Mouse (Mus musculus) cerebellum, adult 8-10 months (tissue): ENCODE measurements around the gene Eps15.
A peak's percentile ranks its signal among the peaks of the same experiment; 100 is the strongest.
"Not testable (repeated sequence)": the region's sequence is repeated elsewhere in the genome, so short reads cannot be mapped to it uniquely, and the experiment has no call there.

Source experiments
- DNase-seq: peaks from one replicate; pipeline ENCODE4 v3.0.0; 2022

Gene Eps15

DNA sequence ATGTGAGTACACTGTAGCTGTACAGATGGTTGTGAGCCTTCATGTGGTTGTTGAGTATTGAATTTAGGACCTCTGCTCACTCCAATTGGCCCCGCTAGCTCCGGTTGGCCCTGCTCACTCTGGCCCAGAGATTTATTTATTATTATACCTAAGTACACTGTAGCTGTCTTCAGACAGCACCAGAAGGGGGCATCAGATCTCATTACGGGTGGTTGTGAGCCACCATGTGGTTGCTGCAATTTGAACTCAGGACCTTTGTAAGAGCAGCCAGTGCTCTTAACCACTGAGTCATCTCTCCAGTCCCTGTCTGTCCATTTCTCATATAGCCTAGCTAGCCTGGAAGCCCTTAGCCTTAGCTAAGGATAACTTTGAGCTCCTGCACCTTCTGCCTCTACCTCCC lies 124.8 kb downstream of the Eps15 start:
- DNase-seq, result not testable (repeated sequence)

DNA sequence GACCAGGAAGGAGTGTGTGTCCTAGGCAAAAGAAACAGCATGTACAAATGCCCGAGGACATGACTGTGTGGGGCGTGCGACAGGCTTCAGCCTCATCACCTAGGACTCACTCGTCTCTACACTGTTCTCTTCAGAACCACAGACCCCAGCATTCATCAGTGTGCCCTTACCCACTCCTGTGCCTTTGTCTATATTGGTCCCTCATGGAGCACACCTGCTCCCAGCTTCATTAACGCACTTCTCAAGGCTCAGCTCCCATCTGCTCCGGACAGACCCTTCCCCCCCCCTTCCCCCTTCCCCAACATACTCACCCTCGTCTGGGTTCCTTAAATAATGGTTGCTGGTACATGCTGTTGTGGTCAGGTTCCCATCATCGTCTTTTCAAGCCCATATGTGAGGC lies 125.3 kb downstream of the Eps15 start:
- no peak for DNase-seq

DNA sequence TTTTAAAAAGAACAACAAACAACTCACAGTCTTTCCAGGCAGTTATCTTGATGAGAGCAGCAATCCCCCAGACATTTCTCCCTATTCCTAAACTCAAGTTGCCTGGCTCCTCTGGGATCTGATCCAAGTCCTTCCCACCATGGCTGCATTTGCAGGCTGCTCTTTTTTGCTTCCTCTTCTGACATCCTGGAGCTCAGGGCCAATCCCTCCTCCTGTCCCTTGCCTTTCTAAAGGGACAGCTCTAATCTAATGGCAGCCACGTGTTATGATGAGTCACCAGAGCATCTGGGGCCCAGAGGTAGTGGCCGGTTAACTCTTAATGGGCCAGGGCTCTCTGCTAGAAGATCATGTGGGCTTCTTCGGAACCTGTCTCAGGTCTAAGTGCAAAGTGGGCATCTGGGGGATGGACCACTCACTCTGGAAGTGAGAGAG lies 126.0 kb downstream of the Eps15 start:
- DNase-seq, result peak; percentile 60

DNA sequence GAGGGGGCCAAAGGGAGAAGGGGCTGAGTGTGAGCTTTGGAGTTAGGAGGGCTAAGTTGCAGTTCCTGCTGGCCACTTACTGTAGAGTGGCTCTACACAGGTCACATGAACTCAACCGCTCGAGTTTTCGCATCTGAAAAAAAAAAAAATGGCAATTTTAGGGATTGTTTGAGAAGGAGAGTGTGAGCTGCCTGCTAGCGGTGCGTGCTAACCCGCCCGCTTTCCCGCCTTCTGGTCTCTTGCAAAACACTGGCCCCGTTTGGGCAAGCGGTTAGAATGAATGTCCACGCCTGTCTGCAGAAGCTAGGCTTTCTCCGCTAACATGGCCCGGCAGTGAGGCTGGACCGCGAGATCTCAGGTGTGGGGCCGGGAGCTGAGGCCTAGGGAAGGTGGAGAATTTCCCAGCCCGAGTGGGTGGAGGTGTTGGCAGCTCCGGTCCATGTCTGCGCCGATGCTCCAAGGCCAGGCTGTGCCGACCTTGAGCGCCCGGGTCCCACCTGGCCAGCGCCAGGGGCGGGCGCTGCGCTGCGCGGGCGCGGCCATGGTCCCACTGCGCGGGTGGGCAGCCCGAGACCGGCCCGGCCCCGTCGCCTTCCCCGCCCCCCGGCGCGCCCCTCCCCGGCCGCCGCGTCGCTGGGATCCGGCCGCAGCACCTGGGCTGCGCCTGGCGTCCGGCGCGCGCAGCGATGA lies 126.6 kb downstream of the Eps15 start, which contains the start of gene Ttc39a:
TSS of gene Ttc39a (plus strand) at position 138 of the 690 bp plus-strand sequence.
- peak; percentile 71 for DNase-seq

DNA sequence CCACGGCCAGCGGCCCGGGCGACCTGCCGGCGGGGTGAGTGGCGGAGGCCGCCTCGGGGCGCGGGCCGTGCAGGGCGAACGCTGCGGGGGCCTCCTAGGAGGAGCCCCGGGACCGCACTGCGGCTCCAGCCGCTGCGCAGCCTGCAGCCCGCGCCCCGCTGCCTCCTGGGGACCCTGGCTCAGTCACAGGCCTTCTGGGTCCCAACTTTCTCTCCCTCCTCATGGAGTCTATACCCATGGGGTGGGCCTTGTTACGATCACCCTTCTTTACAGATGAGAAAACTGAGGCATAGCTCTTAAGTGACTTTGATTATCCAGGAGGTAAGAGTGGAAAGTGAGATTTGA lies 127.1 kb downstream of the Eps15 start:
- DNase-seq, result no peak

DNA sequence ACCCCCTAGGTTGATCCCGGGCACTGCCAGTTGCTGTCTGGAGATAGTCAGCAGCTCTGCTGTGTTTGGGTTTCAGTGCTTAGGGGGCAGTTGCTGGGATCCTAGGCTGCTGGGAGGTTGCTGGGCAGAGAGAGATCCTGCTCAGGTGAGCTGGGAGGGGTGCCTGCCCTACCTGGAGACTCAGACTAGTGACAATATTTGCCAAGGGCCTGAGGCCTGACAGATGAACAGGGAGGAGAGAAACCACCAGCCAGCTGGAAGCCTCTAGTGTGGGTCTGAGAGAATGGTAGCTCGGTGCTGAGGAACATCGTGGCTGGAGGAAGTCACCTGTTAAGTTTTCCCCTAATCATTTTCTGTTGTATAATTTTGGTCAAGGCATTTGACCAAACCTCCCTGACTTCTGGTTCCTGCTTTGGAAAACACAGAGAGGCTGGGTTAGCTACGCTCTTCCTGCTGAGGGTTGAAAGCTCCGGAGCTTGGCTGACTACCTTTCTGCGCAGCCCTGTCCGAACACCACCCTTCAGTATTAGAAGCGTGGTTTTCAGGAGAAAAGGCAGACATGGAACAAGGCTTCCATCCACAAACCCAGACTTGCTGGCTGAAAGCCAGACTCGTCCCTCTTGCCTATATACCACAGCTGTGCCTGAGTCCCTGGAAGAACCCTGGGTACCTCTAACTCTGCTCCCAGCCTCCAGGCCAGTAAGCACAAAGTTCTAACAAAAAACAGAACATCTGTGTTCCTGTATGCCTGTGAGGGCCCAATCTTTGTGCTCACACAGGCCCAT lies 127.8 kb downstream of the Eps15 start:
- peak; percentile 39 for DNase-seq

DNA sequence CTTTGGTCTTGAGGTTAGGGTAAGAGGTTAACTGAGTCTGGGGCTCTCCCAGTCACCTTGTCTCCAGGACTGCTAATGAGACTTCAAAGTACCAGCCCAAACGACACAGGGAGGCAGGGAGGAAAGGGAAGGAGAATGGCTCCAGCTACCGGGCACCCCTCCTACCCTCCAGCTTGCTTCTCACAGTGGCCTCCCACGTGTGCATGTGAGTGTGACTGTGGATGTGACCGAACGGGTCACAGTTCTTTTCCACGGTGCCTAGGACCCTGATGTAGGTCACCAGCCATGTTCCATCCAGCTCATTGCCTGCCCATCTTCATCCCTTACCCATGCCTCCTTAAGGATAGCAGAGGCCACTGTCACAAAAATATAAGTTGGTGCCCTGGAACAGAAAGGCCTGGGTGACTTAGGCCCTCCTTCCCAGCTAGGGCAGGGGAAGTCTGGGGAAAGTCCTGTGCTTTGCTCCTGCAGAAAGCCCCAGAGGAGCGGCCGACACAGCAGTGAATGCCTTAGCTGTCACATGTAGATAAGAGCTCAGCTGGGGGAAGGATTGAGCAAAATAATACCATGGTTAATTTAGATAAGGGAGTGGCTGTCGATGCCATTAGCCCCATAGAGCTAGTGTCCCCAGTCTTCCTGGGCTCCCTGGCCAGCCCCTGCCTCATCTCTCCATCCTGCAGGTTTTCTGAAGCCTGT lies 130.8 kb downstream of the Eps15 start:
- DNase-seq, result no peak

DNA sequence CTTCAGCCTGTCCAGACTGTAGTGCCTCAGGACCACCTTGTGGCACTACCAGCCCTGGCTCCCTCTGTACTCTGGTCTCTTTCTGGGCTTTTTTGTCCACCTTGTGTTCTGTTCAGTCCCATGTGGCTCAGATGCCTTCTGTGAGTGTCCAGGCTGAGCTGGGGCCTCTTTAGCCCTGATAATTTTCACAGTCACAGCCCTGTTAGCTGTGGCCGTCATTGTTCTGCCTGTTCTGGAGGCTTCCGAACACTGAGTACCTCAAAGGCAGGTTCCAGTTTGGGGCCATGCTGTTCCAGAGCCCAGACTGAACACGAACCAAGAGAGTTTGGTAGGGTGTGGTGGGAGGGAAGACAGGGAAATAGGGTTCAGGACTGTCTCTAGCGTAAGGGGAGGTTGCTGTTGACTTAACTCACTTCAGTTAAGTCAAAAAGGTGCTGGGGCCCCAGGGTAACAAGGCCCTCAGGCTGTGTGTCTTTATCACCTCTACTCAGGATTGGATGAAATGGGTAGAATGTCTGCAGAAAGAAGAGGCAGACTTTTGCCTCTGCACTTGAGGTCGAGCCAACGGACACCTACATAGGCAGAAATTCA lies 131.4 kb downstream of the Eps15 start:
- no peak for DNase-seq

DNA sequence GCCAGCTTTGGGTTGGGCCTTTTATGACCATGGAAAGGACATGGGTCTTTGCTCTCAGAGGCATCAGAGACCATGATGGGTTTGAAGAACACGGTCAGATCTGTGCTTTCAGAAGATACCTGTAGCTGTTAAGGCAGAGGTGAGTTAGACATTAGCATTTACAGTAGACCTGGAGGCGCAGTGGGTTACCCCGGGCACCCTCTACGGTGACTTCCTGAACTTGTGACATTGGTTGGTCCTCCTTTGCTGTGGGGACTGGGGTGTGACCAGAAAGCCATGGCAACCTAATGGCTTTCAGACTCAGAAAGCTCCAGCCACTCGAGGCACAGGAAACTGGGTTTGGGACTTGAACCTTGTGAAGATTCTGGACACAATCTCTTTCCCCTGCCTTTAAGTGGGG lies 132.2 kb downstream of the Eps15 start:
- DNase-seq, result no peak

DNA sequence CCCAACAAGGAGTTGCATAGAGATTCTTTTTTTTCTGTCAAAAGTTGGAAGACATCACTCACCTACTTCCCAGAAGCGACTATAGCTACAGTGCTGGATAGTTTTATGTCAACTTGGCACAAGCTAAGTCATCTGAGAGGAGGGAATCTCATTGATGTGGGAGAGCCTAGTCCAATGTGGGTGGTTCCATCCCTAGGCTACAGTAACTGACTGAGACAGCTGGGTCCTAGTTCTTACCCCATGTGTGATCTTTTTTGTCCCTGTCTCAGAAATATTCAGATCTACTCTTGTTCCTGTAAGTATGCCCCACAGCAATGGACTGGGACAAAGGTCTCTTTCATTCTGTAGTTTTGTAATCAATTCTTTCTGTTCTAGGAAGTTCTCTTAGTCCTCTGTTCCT lies 137.9 kb downstream of the Eps15 start:
- no peak for DNase-seq

DNA sequence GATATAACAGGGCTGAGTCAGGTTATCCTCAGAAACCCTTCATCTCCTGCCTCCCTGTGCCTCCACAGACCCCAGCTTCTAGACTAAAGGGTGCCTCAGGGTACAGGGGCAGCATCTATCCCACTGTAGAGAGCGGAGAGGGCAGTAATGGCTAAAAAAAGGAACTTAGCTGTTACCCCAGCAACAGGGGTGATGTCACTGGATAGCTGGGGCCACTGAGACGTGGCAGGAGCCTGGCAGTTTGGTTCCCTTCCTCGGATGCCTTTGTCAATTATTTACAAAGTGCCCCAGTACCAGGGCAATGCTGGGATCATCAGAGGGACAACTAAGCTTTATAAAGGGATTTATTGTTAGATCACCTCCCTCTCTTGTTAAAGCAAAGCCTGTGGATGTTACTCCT lies 138.9 kb downstream of the Eps15 start:
- no peak for DNase-seq

DNA sequence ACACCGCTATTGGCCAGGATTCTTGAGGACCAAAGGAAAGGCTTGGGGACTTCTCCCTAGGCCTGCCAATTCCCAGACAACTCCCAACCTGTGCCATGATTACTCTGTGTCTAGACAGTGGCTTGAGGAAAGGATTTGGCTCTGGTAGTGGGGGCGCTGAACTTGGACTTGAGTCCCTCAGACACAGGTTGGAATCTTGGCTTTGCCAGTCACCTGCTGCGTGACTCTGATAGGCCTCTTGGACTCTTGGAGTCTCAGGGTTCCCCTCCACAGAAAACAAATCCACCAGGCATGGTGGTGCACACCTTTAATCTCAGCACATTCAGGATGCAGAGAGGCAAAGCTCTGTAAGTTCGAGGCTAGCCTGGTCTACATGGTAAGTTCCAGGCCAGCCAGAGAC lies 139.5 kb downstream of the Eps15 start:
- DNase-seq, result no peak

DNA sequence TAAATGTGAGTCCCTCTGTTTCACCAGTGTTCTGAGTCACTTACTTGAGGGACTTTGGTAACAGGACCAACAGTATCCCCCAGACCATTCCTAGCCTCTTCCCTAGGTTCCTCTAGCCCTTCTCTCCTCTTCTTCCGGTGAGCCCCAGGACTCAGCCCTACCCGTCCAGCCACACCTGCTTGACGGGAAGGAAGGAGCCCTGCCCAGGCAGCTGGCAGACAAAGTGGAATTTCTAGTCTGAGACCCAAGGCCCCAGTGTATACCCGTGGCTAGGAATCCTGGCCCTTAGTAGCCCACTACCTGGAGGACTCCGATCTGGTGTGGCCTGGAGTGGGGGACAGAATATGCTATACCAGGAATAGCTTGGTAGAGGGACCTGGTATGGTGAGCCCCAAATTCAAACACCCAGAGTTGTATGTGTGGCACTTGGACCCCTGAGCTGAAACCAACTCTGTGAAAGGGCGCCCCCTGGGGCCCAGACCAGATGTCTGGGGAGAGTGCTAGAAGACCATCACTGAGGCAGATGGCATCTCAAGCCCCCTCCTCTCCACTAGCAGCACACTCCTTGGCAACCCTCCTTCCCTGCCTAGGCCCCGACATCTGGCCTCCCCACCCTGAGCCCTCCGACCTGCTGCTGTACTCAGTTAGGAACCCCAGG lies 140.2 kb downstream of the Eps15 start:
- no peak for DNase-seq

DNA sequence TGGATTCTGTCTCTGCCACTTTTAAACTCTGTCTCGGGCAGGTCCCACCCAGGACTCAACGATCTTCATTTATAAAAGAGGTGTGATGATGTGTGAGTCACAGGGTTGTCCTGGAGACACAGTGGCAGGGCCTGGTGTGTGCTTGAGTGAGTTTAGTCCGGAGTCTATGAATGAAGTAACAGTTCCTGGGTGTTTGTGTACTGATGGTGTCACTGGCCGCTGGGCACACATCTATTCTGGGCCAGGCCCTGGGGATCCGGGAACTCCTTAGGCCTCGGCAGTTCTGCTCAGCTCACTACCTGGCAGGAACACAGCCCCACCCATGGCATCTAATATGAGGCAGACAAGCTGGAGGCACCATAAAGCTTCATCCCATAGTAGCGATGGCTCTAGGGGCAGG lies 141.5 kb downstream of the Eps15 start:
- DNase-seq, result no peak

DNA sequence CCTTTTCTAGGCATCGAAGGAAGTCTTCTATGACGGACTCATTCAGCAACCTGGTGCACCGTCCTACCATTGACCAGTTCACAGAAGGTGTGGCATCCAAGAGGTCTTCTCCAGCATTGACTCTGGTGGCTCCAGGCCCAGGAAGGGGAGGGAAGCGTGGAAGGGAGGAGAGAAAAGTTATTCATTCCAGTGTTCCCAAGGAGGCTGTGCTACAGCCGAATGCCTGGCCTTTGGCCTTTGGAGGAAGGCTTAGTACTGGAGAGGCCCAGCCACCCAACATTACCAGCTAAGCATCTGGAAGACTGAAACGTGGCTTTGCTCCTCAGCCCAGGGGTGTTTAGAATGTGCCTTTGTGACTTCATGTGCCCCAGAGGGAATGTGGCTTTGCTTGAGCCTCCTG lies 142.4 kb downstream of the Eps15 start:
- no peak for DNase-seq

DNA sequence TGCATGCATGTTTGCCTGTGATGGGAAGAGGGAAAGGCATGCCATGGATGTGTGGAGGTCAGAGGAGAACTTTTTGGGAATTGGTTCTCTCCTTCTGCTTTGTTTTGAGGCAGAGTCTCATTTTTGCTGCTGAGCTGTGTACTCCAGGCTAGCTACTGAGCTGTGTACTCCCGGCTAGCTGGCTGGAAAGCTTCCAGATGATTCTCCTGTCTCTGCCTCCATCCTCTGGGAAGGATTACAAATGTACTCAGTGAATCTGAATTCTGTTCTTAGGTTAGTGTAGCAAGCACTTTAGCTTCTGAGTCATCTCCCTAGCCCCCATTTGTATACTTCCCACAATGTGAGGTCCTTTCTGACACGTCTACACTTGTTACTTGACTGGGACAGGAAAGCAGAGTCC lies 143.4 kb downstream of the Eps15 start:
- DNase-seq, result no peak

DNA sequence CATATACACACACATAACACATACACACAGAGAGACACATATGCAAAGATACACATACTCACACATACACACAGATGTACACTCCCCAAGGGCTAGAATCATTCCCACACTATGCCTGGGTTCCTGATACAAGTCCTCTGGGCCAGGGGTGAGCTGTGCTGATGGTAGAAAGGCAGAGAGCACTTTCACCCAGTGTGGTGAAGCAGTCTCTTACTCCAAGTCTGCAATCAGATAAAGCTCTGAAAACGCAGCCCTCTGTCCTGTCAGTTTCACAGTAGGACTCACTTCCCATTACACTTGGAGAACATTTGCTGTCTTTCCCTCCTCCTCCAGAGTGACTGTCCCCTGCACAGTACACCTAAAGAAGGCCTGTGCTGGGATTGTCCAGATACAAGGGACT lies 147.0 kb downstream of the Eps15 start:
- DNase-seq, result no peak

DNA sequence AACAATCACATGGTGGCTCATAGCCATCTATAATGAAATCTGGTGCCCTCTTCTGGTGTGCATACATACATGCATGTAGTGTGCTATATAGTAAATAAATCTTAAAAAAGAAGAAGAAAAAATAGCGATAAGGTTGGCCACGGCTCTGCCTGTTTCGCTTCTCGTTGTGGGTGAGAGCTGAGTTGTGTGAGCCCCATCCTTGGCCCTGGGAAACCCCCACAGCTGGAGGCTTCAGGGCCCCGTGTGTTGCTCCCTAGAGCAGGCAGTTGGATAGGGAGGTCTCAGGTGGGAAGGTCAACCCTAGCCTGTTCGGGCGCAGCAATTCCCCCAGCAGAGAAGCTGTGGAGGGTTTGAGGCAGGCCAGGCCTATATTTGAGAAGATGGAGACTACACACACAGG lies 150.2 kb downstream of the Eps15 start:
- no peak for DNase-seq

DNA sequence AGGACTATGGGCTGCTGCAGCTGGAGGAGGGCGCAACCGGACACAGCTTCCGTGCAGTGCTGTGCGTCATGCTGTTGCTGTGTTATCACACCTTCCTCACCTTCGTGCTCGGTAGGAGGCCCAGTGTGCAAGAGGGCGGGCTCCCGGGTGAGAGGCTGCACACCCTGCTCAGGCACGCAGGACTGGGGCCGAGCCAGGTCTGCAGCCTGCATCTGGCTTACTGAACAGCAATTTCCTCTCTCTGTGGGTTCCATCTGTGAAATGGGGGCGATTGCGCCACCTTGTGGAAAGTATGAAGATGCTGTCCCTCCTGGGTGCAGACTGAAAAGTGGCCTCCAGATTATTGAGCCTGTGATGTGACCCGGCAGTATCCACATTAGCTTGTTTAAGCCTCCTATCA lies 150.8 kb downstream of the Eps15 start:
- DNase-seq, result peak; percentile 54

DNA sequence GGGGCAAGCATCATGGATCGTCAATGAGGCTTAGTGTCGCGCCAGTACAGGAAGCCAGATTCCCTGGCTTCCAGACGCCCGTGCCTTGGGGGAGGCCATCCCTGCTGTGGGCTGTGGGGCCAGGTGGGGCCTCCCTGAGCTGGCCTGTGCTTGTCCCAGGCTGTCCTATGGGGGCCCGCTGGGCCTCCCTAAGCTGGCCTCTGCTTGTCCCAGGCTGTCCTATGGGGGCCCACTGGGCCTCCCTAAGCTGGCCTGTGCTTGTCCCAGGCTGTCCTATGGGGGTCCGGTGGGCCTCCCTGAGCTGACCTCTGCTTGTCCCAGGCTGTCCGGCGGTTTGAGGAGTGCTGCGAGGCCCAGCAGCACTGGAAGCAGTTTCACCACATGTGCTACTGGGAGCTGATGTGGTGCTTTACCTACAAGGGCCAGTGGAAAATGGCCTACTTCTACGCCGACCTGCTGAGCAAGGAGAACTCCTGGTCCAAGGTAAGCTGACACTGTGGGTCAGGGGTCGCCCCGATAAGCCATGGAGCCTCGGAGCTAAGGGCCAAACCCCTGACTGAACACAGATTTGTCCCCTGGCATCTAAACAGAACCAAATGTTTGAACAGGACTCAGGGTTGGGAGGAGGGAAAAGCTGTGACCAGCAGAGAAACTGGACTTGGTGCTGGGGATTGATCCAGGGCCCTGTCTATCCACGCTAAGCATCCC lies 152.8 kb downstream of the Eps15 start:
- no peak for DNase-seq

DNA sequence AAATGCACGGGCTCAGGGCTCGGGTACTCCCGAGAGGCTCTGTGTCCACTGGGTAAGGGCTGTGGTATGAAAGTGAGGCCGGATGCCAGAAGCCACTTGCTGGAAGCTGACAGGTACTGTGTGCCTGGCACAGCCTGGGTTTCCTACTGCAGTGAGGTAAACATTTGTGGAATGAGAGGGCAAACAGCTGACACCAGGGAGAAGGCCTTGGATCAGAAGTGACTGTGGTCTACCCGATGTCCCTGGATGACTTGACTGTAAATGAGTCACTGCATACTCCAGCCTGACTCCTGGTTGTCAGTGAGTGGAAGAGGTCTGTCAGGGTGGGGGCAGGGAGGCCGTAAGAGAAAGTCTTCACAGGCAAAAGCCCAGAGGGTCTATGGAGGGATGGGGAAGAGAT lies 153.6 kb downstream of the Eps15 start:
- DNase-seq, result no peak

DNA sequence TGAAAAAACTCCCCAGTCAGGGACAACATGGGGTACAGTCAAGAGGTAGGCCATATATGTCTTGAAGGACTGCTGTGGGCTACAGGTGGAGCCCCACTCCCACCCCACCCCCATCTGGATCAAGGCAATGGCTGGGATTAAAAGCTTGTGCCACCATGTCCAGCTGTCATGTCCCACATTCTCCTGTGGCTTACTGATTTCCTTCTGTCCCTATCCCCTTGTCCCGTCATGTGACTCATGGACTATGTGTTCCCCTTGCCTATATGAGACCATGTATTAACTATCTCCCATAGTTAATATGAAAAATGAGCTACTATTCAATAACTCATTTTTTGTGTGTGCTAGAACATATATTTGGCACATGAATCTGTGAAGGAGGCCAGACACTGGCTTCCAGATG lies 154.2 kb downstream of the Eps15 start:
- no peak for DNase-seq
